Mouse (Mus musculus): ENCODE results near the gene Cux1. TPM values are rescaled to one million over a fixed set of nuclear protein-coding genes. Genes with fewer than 3 reads are reported as not detected.
A peak's percentile ranks its signal among the peaks of the same experiment; 100 is the strongest.

Cux1 gene
- 62.5 and 68.2 TPM in 2 replicates for polyA plus RNA-seq (2015; fragmentation: Nextera tagmentation; extraction: Ambion mirVana)

DNA sequence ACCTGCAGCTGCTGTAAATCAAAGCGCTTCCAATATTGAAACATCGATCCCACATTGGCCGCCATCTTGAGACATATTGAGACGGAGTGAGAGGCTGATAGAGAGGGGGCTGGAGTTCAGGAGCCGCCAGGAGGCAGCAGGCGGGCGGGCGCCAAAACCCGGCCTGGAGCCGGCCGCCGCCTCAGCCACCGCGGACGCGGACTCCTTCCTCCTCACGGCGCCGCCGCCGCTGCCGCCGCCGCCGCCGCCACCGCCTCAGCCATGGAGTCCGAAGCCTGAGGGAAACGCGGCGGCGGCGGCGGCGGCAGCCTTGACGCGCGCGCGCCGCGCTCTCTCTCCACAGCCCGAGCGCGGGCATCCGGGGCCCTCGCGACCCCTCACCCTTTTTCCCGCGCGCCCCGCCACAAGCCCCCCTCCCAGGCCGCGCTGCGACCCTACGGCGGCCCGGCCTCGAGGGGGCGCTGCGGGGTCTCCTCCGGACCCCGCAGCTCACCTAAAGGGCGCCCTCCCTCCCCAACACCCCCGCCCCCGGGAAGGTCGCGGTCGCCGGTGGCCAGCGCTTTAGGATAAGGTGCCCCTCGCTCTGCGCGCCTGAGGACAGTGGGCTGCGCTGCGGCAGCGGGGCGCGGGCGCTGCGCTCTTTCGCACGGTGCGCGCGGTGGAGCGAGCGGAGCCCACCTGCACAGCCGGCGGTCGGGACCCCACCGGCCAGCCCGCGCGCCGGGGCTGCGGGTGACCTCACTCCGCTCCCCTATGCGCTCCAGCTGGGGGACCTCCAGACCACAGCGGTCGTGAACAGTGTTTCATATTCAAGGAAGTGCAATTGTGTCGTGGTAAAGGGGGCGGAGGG, at the start of gene Cux1:
Gene Cux1 (minus strand): TSS at position 315 of the 850 bp plus-strand sequence.
- H3K36me3 ChIP-seq, result no peaks in the 10 kb centered on the region
- H3K4me1 ChIP-seq (replicated peaks), result peaks cover 17% of the 10 kb centered on the region
- ATAC-seq, result peak; percentile 93
- peak within 1 kb of the TSS; percentile 93 for H3K27ac ChIP-seq
- H3K9ac ChIP-seq, result peak within 1 kb of the TSS; percentile 91
- H3K9me3 ChIP-seq, result no peaks in the 10 kb centered on the region
- under 1% methylated on average over 71 of the region's 103 CpGs for WGBS
- 0 out of 2 replicates have a peak, but pooled peaks cover 5% of the 10 kb centered on the region for H3K27me3 ChIP-seq (replicated peaks)
- H3K4me2 ChIP-seq (replicated peaks), result peak within 1 kb of the TSS; percentile 98
- H3K4me3 ChIP-seq (replicated peaks), result peak within 1 kb of the TSS; percentile 98

DNA sequence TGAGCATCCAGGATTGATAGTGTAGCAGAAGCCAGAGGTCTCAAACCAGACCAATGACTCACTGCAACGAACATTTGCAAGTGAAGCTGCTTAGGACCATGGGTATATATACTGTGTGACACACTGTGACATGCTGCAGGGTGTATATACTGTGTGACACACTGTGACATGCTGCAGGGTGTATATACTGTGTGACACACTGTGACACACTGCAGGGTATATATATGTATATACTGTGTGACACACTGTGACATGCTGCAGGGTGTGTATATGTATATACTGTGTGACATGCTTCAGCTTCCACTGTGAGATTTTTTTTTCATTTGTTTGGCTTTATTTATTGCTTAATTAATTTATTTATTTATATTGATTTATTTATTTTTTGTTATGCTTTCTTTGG, 45.1 kb upstream of the Cux1 start:
- no peaks in the 10 kb centered on the region for H3K4me1 ChIP-seq (replicated peaks)
- H3K36me3 ChIP-seq, result no peaks in the 10 kb centered on the region
- no peak for ATAC-seq
- H3K27me3 ChIP-seq (replicated peaks), result no peaks in the 10 kb centered on the region
- H3K9ac ChIP-seq, result no peak overlapping the region
- no peak overlapping the region for H3K27ac ChIP-seq
- H3K9me3 ChIP-seq, result no peaks in the 10 kb centered on the region
- no peak overlapping the region for H3K4me3 ChIP-seq (replicated peaks)
- H3K4me2 ChIP-seq (replicated peaks), result no peak overlapping the region
- WGBS, result 50% methylated on average over 1 of the region's 1 CpGs

DNA sequence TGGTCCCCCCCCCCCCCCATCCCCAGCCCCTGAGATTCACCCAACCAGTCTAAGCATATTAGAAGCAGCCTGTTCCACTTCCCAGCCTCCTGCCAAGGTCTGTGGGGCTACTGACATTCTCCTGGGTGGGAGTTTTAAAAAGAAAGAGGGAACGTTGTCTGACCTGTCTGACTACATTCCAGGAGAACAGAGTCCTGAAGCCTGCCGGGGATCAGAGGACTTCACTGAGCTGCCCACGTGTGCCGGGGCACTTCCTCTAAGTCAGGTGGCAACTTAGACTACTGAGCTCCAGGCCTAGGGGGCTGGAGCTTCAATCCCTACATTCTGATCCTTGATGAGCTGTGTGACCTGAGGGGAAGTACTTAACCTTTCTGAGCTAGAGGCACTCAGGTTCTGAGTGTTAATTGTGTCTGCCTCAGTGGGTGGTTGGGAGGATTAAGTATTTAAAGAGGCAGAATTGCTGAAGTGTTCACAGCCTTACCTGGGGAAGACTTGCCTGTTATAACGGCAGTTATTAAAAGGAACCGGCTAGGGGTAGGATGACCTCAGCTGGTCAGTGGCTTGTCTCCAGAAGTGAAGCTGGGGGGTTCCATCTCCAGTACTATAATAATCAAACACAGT, 41.6 kb upstream of the Cux1 start:
- Histone ChIP-seq H3K9ac (no peak overlapping the region), H3K4me1 (replicated peaks) (no peaks in the 10 kb centered on the region), H3K9me3 (no peaks in the 10 kb centered on the region), H3K27ac (no peak overlapping the region), H3K27me3 (replicated peaks) (no peaks in the 10 kb centered on the region), H3K4me3 (replicated peaks) (no peak overlapping the region), H3K36me3 (no peaks in the 10 kb centered on the region), H3K4me2 (replicated peaks) (no peak overlapping the region)
- ATAC-seq, result peak; percentile 83
- 35% methylated on average over 6 of the region's 6 CpGs for WGBS

DNA sequence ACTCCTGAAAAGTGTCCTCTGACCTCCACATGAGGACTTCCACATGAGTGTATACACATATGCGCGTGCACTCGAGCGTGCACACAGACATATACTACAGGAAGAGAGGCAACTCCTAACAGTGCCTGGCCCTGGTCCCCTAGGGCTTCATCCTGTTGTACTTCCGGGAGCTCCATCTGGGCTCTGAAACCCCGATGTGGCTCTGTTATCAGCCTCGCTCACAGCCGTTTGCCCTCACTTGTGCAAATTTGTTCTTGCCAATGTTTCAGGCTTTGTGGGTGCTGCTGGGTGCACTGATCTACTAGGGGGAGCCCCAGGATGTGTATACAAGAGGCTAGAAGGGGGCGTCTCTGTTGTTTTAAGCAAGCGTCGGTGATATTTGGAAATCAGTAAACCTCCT, 37.9 kb upstream of the Cux1 start:
- Histone ChIP-seq H3K36me3 (no peaks in the 10 kb centered on the region), H3K4me3 (replicated peaks) (no peak overlapping the region), H3K27me3 (replicated peaks) (no peaks in the 10 kb centered on the region), H3K4me1 (replicated peaks) (no peaks in the 10 kb centered on the region), H3K27ac (no peak overlapping the region), H3K9ac (no peak overlapping the region), H3K4me2 (replicated peaks) (no peak overlapping the region), H3K9me3 (no peaks in the 10 kb centered on the region)
- no peak for ATAC-seq
- WGBS, result 72% methylated on average over 11 of the region's 11 CpGs

DNA sequence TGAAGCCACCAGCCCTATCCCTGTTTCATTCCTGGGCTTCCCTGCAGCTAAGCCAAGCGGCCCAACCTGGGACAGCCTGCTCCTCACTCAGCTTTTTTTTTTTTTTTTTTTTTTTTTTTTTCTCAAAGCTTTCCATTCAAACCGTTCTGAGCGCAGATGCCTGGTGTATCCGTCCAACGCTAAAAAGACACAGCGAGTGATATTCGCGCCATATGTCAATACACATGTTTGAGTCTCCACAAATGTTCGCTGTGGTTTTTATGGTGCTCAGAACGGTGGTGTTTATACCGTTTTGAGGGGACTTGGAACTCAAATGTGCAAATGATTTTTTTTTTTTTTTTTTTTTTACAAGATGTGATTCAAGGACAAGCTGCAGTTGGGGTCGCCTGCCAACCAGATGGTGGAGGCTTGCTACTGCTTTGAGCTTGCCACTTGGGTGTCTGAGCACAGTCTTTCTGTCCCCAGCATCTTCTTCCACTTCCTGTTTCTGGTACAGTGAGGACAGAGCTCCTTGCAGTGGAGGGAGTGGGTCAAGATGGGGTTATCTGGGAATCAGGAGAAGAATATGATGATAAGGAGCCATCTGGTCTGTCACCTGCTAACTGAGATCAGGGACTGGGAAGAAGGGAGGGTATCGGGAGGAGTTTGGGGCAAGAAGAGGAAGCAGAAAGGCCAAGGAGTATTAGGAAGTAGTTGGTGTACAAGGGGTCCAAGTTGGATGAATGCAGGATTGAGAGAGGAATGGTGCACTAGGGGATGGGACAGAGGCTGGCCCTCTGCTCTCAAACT, 36.1 kb upstream of the Cux1 start:
- ATAC-seq, result no peak
- 72% methylated on average over 13 of the region's 13 CpGs for WGBS
- Histone ChIP-seq H3K9me3 (no peaks in the 10 kb centered on the region), H3K4me1 (replicated peaks) (no peaks in the 10 kb centered on the region), H3K27ac (no peak overlapping the region), H3K36me3 (no peaks in the 10 kb centered on the region), H3K4me3 (replicated peaks) (no peak overlapping the region), H3K9ac (no peak overlapping the region), H3K27me3 (replicated peaks) (no peaks in the 10 kb centered on the region), H3K4me2 (replicated peaks) (no peak overlapping the region)

DNA sequence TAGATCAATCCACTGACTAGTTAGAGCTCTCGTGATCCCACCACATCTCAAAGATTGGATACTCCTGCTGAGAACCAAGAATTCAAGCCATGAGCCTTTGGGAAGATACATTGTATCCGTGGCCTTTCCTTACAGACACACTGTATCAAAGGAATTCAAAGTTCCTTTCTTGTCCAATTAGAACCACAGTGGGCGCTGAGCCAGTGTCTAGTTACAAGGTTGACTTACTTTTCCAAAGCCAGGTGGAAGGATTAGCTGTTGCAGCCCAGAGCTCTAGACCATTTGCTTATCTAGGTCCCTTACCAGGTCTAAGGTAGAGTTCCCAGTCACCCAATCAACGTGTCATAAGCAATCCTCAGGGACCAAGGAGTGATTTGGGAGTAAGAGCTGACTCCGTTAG, 33.2 kb upstream of the Cux1 start:
- Histone ChIP-seq H3K9me3 (no peaks in the 10 kb centered on the region), H3K27ac (no peak overlapping the region), H3K9ac (no peak overlapping the region), H3K27me3 (replicated peaks) (no peaks in the 10 kb centered on the region), H3K36me3 (no peaks in the 10 kb centered on the region), H3K4me3 (replicated peaks) (no peak overlapping the region), H3K4me2 (replicated peaks) (no peak overlapping the region), H3K4me1 (replicated peaks) (no peaks in the 10 kb centered on the region)
- no peak for ATAC-seq
- 82% methylated on average over 5 of the region's 5 CpGs for WGBS

DNA sequence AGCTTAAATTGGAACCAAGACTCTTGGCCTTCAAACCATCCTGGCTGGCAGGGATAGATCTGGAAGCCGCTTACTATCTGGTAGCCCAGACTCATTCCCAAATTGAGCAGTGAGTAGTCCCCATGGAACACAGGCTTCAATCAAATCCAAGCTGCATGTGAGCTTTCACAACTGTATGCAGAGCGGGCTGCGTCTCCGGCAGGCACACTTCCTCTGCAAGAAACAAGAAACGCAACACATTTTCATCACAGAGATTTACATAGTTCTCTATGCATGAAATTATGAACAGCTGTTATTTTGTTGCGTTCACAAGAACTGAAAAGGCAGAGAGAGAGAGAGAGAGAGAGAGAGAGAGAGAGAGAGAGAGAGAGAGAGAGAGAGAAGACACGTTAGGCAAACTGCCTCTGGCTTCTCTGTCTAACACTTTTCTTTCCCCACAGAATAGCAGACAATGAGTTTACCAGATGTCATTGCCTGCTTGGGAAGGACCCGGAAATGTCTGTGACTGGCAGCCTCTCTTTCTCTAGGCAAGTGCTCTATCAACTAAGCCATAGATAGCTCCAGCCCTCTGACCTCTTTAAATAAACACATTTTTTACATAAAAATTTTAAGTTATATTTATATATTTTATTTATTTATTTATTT, 27.7 kb upstream of the Cux1 start:
- no peaks in the 10 kb centered on the region for H3K4me1 ChIP-seq (replicated peaks)
- H3K27me3 ChIP-seq (replicated peaks), result no peaks in the 10 kb centered on the region
- H3K9ac ChIP-seq, result no peak overlapping the region
- H3K4me3 ChIP-seq (replicated peaks), result no peak overlapping the region
- ATAC-seq, result no peak
- no peaks in the 10 kb centered on the region for H3K36me3 ChIP-seq
- H3K9me3 ChIP-seq, result no peaks in the 10 kb centered on the region
- WGBS, result 68% methylated on average over 8 of the region's 8 CpGs
- H3K27ac ChIP-seq, result no peak overlapping the region
- no peak overlapping the region for H3K4me2 ChIP-seq (replicated peaks)

DNA sequence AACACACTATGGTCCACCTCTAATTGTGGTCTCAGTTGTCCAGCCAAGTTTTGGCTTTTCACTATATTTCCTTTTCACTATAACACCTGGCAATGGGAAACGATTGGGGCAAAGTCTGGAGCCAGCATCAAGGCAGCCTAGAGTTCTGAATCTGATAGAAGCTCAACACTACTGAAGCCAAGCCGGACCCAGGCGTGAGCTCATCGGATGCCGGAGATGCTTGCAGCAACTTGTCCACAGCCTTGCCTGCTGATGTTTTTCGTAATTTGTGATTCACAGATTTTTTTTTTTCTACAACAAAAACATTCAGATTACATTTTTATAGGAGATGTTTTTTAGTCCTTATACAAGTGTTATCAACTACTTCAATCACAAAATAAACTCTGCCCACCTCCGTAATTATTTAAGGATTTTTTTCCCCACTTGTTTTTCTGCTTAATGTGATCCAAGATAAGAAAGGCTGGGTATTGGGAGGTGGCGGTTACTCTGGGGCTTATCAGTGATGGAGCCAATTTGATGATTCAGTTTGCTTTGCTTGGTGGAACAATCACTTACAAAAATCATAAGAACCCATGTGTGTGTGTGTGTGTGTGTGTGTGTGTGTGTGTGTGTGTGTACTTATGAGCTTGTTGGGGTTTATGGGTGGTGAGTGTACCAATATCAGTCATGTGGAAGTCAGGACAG, 24.7 kb upstream of the Cux1 start:
- Histone ChIP-seq H3K4me1 (replicated peaks) (no peaks in the 10 kb centered on the region), H3K9ac (no peak overlapping the region), H3K36me3 (no peaks in the 10 kb centered on the region), H3K27me3 (replicated peaks) (no peaks in the 10 kb centered on the region), H3K9me3 (no peaks in the 10 kb centered on the region), H3K4me3 (replicated peaks) (no peak overlapping the region), H3K4me2 (replicated peaks) (no peak overlapping the region), H3K27ac (no peak overlapping the region)
- WGBS, result 77% methylated on average over 8 of the region's 8 CpGs
- no peak for ATAC-seq

DNA sequence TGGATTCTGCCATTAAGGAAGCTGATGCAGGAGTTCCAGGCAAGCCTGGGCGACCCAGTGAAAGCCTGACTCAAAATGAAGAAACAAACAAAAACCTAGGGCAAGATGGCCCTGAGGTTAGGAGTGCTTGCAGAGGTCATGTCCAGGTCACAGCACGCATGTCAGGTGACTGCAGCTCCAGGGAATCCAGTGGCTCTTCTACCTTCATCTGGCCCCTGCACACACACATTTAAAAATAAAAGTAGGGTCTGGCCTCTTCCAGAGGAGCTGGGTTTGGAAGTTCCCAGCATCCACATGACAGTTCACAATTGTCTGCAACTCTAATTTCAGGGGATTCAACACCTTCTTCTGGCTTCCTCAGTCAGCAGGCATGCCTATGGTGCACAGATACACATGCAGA, 21.7 kb upstream of the Cux1 start:
- WGBS, result 29% methylated on average over 2 of the region's 2 CpGs
- no peaks in the 10 kb centered on the region for H3K27me3 ChIP-seq (replicated peaks)
- H3K9me3 ChIP-seq, result no peaks in the 10 kb centered on the region

DNA sequence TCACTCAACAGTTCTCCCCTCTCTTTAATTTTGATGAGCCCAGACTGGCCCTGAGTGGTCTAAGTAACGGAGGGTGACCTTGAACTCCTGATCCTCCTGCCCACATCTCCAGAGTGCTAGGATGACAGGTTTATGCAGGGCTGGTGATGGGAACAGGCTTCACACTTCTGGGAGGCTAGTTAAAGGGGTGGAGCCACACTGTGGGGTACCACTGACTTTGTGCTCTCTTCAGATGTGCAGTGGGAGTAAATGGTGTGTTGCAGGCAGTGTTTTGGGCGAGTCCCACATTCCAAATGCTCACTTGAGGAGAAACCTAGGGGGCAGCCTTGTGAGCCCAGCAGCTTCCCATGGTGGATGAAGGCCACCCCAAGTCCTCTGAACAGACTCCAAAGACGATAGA, 21.2 kb upstream of the Cux1 start:
- H3K4me2 ChIP-seq (replicated peaks), result no peak overlapping the region
- H3K27me3 ChIP-seq (replicated peaks), result no peaks in the 10 kb centered on the region
- no peaks in the 10 kb centered on the region for H3K4me1 ChIP-seq (replicated peaks)
- no peak overlapping the region for H3K27ac ChIP-seq
- no peak for ATAC-seq
- WGBS, result 59% methylated on average over 3 of the region's 3 CpGs
- no peaks in the 10 kb centered on the region for H3K36me3 ChIP-seq
- H3K9ac ChIP-seq, result no peak overlapping the region
- H3K4me3 ChIP-seq (replicated peaks), result no peak overlapping the region
- no peaks in the 10 kb centered on the region for H3K9me3 ChIP-seq

More for the DNA sequence above, 21.7 kb upstream of the Cux1 start:
- no peaks in the 10 kb centered on the region for H3K36me3 ChIP-seq
- no peaks in the 10 kb centered on the region for H3K4me1 ChIP-seq (replicated peaks)
- H3K27ac ChIP-seq, result no peak overlapping the region
- H3K9ac ChIP-seq, result no peak overlapping the region
- no peak for ATAC-seq
- no peak overlapping the region for H3K4me2 ChIP-seq (replicated peaks)
- no peak overlapping the region for H3K4me3 ChIP-seq (replicated peaks)

DNA sequence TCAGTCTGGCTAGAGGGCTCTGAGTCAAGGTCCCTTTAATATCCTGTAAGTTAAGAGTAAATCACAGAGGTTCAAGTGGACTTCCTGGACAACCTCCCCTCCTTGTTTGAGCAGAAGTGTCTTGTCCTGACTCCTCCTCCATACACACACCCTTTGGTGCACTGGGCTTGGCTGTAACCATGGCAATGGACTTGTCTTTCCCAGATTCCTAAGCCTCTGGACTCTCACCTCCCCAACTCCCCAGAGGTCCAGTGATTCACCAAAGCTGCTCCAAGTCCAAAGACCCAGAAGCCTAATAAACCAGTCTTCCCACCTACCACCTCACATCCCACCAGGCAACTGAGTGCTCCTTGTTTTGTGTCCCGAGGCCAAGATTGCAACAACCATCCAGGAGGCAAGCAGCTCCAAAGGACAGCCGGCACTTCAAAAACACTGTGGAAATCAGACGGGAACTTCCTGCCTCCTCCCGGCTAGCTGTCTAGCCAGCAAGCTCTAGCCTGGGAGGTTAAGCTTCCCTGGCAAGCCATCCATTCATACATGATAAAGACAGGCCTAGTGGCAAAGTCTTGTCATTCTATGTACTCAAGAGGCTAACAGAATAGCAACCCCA, 17.5 kb upstream of the Cux1 start:
- Histone ChIP-seq H3K36me3 (no peaks in the 10 kb centered on the region), H3K9me3 (no peaks in the 10 kb centered on the region), H3K27ac (no peak overlapping the region), H3K4me3 (replicated peaks) (no peak overlapping the region), H3K4me2 (replicated peaks) (no peak overlapping the region), H3K4me1 (replicated peaks) (0 out of 2 replicates have a peak, but pooled peaks cover 6% of the 10 kb centered on the region), H3K27me3 (replicated peaks) (0 out of 2 replicates have a peak, but pooled peaks cover 4% of the 10 kb centered on the region), H3K9ac (no peak overlapping the region)
- WGBS, result 29% methylated on average over 4 of the region's 4 CpGs
- ATAC-seq, result peak; percentile 76
